Mouse (Mus musculus) lung, adult 2 months (tissue): ENCODE measurements at regions not wholly inside any gene's neighbourhood (a gene's known extent, or its start where the extent isn't known, plus 50 kb on each side); places are given as distances from the start of the nearest gene placed in this dataset.

Experiments used
- CTCF ChIP-seq: fragments of 200-500 bp; IDR thresholded peaks from 2 replicates; pipeline ENCODE4 v1.5.1; 2011; ENCODE audit warnings: mild to moderate bottlenecking, low read length, control low read depth; ENCODE audit not compliant: insufficient read depth
- POLR2A ChIP-seq: fragments of 200-500 bp; IDR thresholded peaks from 2 replicates; pipeline ENCODE4 v1.6.1; 2011; ENCODE audit warnings: low read depth, mild to moderate bottlenecking, control low read depth, low read length, borderline replicate concordance; ENCODE audit errors: extremely low read depth

DNA sequence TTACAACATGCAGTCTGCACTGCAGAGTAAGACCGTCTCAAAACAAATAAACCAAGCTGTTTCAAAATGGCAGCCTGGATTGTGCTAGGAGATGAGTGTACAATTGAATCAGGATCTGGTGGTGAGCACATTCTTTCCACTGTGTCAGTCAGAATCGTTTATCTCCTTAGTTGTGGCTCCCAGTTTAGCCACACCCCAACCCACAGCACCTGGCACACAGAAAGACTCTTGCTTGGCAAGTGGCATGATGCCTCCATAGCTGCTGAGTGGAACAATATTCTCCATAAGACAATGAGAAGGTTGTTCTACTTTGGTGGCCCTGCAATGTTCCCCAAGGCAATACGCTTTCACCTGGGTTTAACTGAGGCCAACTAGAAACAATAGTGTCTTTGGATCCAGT lies 616.6 kb downstream of the Insc start:
- TF ChIP-seq CTCF (no peak), POLR2A (no peak)
